Mouse (Mus musculus) heart, postnatal 0 days (tissue): Measurements from ENCODE around the gene Cnbd2.

ENCODE experiments used
- CTCF ChIP-seq: IDR thresholded peaks from 2 replicates; pipeline ENCODE4 v1.5.1; 2016; ENCODE audit warnings: antibody characterized with exemption, control low read depth, low read depth
- EP300 ChIP-seq: IDR thresholded peaks from 2 replicates; pipeline ENCODE4 v1.6.1; 2016; ENCODE audit warnings: antibody characterized with exemption, low read depth

- no peak for TF ChIP-seq CTCF
- TF ChIP-seq EP300: no peak
Measured at GRCm38 (mm10) chr2:156379929-156380328, 67.8 kb downstream of the Cnbd2 start.
